Comparison of ENCODE assay signal across 8 mouse cellular contexts in genomic region chr12:8313773-8314172, GRCm38 (mm10). TPM values are rescaled to one million over a fixed set of nuclear protein-coding genes. Genes with fewer than 3 reads are reported as not detected.
DNase-seq lines count a peak whose midpoint lies in the region; ATAC-seq and TF ChIP-seq lines count a peak whose summit lies in the region.

No protein-coding gene starts in this region.

- no peak for TF ChIP-seq CTCF in MEL (IDR thresholded peaks at IDR 0.05 in 2 of 3, conservative IDR thresholded peaks at IDR 0.05 in 1 of 3; ENCODE audit: control insufficient read depth in 1 of 3, insufficient read depth in 1 of 3, low read depth in 2 of 3, low read length in 3 of 3, poor library complexity in 1 of 3, severe bottlenecking in 1 of 3)

- peaks cover 2% of the 10 kb centered on the region for H3K79me2 ChIP-seq in MEL (ENCODE audit: control insufficient read depth, insufficient read depth, low read length, poor library complexity)

- 0 out of 4 replicates have a peak, but pooled peaks of 1 of the 2 experiments have one; percentile 13 for TF ChIP-seq POLR2A in MEL (IDR thresholded peaks at IDR 0.05; ENCODE audit: control insufficient read depth in 1 of 2, insufficient read depth in 1 of 2, low read depth in 1 of 2, low read length in 2 of 2, poor library complexity in 1 of 2)

- no peaks in the 10 kb centered on the region for H3K9me3 ChIP-seq in heart, embryonic 14.5 days (ENCODE audit: control insufficient read depth, low read length)
- H3K9me3 ChIP-seq in MEL (replicated peaks; ENCODE audit: insufficient read depth, low read length) = no peaks in the 10 kb centered on the region

- peak overlapping the region; percentile 87 for H3K9ac ChIP-seq in heart, embryonic 14.5 days (ENCODE audit: low read length)
- H3K9ac ChIP-seq in MEL (ENCODE audit: control insufficient read depth, low read depth, low read length, poor library complexity, severe bottlenecking) = peak overlapping the region; percentile 78

- peaks cover 16% of the 10 kb centered on the region for H3K36me3 ChIP-seq in heart, embryonic 14.5 days (ENCODE audit: control insufficient read depth, insufficient read depth, low read length)
- peaks cover 0 to 6% of the 10 kb centered on the region in 2 experiments; a peak in 2 of 4 replicates for H3K36me3 ChIP-seq in MEL (ENCODE audit: control insufficient read depth in 1 of 2, insufficient read depth in 2 of 2, low read length in 2 of 2)

- no peak for TF ChIP-seq EP300 in MEL (IDR thresholded peaks at IDR 0.05; ENCODE audit: low read depth in 1 of 2, low read length in 2 of 2)

- peak overlapping the region; percentile 95 for H3K4me2 ChIP-seq in heart, embryonic 14.5 days (ENCODE audit: low read length)

- no peak overlapping the region for H3K27ac ChIP-seq in heart, embryonic 14.5 days (replicated peaks in 1 of 2; ENCODE audit: control insufficient read depth in 1 of 2, insufficient read depth in 1 of 2, low read depth in 2 of 2, low read length in 2 of 2)
- H3K27ac ChIP-seq in MEL (ENCODE audit: control insufficient read depth, low read depth, low read length) = peak overlapping the region; percentile 11

- no peak for DNase-seq in heart, adult 8-10 months (ENCODE audit: low spot score)
- no peak for DNase-seq in MEL (ENCODE audit: low read depth, low spot score)
- DNase-seq in thymus, postnatal 4 days = no peak
- no peak for DNase-seq in layer of hippocampus, adult 18-20 months (ENCODE audit: low spot score in 2 of 2)
- DNase-seq in gastrocnemius, adult 8-10 months (ENCODE audit: low spot score in 2 of 2) = no peak

- H3K27me3 ChIP-seq in heart, embryonic 14.5 days (ENCODE audit: control insufficient read depth, insufficient read depth, low read length) = peaks cover 26% of the 10 kb centered on the region
- no peaks in the 10 kb centered on the region for H3K27me3 ChIP-seq in MEL (ENCODE audit: control insufficient read depth in 1 of 2, insufficient read depth in 2 of 2, low read length in 2 of 2)

- ATAC-seq in heart, embryonic 14.5 days (ENCODE audit: insufficient number of reproducible peaks, insufficient read depth, low FRiP score, low read depth) = no peak
- ATAC-seq in hematopoietic stem cell, adult 5-6 weeks (replicated peaks in 1 of 2; ENCODE audit: insufficient read depth in 1 of 2, low FRiP score in 2 of 2, low TSS enrichment in 1 of 2, low read depth in 1 of 2, poor library complexity in 2 of 2, severe bottlenecking in 2 of 2) = peak; percentile 26 to 40; a peak in 3 of 4 replicates
- peak; percentile 50 for ATAC-seq in megakaryocyte progenitor cell, adult 5-6 weeks (replicated peaks; ENCODE audit: poor library complexity)

- no peak for TF ChIP-seq RAD21 in MEL (IDR thresholded peaks at IDR 0.05; ENCODE audit: low read depth, low read length)

- H3K4me3 ChIP-seq in heart, embryonic 14.5 days (ENCODE audit: control insufficient read depth in 1 of 2, insufficient read depth in 1 of 2, low read depth in 1 of 2, low read length in 2 of 2) = peak overlapping the region; percentile 80 to 82
- peak overlapping the region; percentile 72 to 77 for H3K4me3 ChIP-seq in MEL (ENCODE audit: control insufficient read depth in 1 of 2, insufficient read depth in 1 of 2, low read depth in 2 of 2, low read length in 2 of 2)

- peaks cover 5 to 11% of the 10 kb centered on the region in 2 experiments for H3K4me1 ChIP-seq in heart, embryonic 14.5 days (ENCODE audit: control insufficient read depth in 2 of 2, insufficient read depth in 2 of 2, low read length in 2 of 2)
- peaks cover 0 to 22% of the 10 kb centered on the region in 2 experiments; a peak in 3 of 4 replicates for H3K4me1 ChIP-seq in MEL (ENCODE audit: control insufficient read depth in 1 of 2, insufficient read depth in 2 of 2, low read length in 2 of 2)

- WGBS in heart, embryonic 14.5 days = 23% methylated on average over 12 of the region's 12 CpGs

TF ChIP-seq in MEL, 35 proteins besides CTCF, POLR2A, EP300 and RAD21:
- TF ChIP-seq MXI1 (IDR thresholded peaks at IDR 0.05; ENCODE audit: low read depth, low read length) (no peak), CHD1 (IDR thresholded peaks at IDR 0.05; ENCODE audit: low read depth, low read length) (no peak), ETS1 (IDR thresholded peaks at IDR 0.05; ENCODE audit: low read depth, low read length) (no peak), E2F4 (IDR thresholded peaks at IDR 0.05; ENCODE audit: borderline replicate concordance, low read depth, low read length) (no peak), MAZ (IDR thresholded peaks at IDR 0.05; ENCODE audit: low read depth, low read length) (no peak), MAX (IDR thresholded peaks at IDR 0.05; ENCODE audit: low read length) (no peak; the same call in 1 of the 2 replicates), KAT2A (conservative IDR thresholded peaks at IDR 0.05; ENCODE audit: low read depth, low read length) (no peak), USF1 (IDR thresholded peaks at IDR 0.05; ENCODE audit: low read depth, low read length) (no peak), GATA1 (IDR thresholded peaks at IDR 0.05; ENCODE audit: low read depth, low read length) (no peak), CHD2 (IDR thresholded peaks at IDR 0.05; ENCODE audit: low read length) (no peak), GABPA (IDR thresholded peaks at IDR 0.05; ENCODE audit: low read depth, low read length) (no peak), MEF2A (IDR thresholded peaks at IDR 0.05; ENCODE audit: extremely low read depth, insufficient replicate concordance, low read depth, low read length, poor library complexity, severe bottlenecking) (no peak), ELF1 (IDR thresholded peaks at IDR 0.05; ENCODE audit: low read depth, low read length) (no peak), RCOR1 (IDR thresholded peaks at IDR 0.05; ENCODE audit: low read depth, low read length) (no peak), ZKSCAN1 (IDR thresholded peaks at IDR 0.05; ENCODE audit: low read depth, low read length) (no peak)

RNA-seq across cellular contexts. Expression of gene Hs1bp3, which starts 0.5 kb away (rescaled TPM):
- polyA plus RNA-seq in heart, embryonic 14.5 days (2014; fragmentation: Nextera tagmentation; extraction: Ambion mirVana) = 10.5 and 11.1 TPM in 2 replicates
- 10 to 100 TPM; 13.9 to 20.3 (median 17.1) TPM for total RNA-seq in heart, adult 8-10 months (2022)
- total RNA-seq in MEL (2012; rRNA removed) = 4.7 and 5.4 TPM in 2 replicates
- 10 to 100 TPM in 1 of 2 experiments, not detected in 1; 17.4 TPM for polyA plus RNA-seq in MEL (2012; ENCODE audit: insufficient read depth in 1 of 2, insufficient read length in 2 of 2, low read depth in 1 of 2, low replicate concordance in 2 of 2, missing spikeins in 1 of 2)
- total RNA-seq in hematopoietic stem cell, adult 5-6 weeks (2017) = 7.7 and 10.5 TPM in 2 replicates
- total RNA-seq in megakaryocyte progenitor cell, adult 5-6 weeks (2015) = 5.6 and 8.3 TPM in 2 replicates
- 4.4 and 7.4 TPM in 2 replicates for total RNA-seq in megakaryocyte progenitor cell, adult 5-6 weeks (2017)
- 10 to 100 TPM; 18.2 to 18.3 TPM for total RNA-seq in layer of hippocampus, adult 18-20 months (2021)
- 1 to 10 TPM; 4.3 to 8.4 (median 5.4) TPM for total RNA-seq in gastrocnemius, adult 8-10 months (2022)

RNA-seq across cellular contexts. Expression of gene Gdf7, which starts 12.0 kb away (rescaled TPM):
- not detected in 2 replicates for polyA plus RNA-seq in heart, embryonic 14.5 days (2014; fragmentation: Nextera tagmentation; extraction: Ambion mirVana)
- under 1 TPM; 0.37 to 0.78 (median 0.38) TPM for total RNA-seq in heart, adult 8-10 months (2022)
- total RNA-seq in MEL (2012; rRNA removed) = not detected in 2 replicates
- polyA plus RNA-seq in MEL (2012; ENCODE audit: insufficient read depth in 1 of 2, insufficient read length in 2 of 2, low read depth in 1 of 2, low replicate concordance in 2 of 2, missing spikeins in 1 of 2) = not detected
- total RNA-seq in hematopoietic stem cell, adult 5-6 weeks (2017) = not detected in 2 replicates
- not detected in 2 replicates for total RNA-seq in megakaryocyte progenitor cell, adult 5-6 weeks (2015)
- total RNA-seq in megakaryocyte progenitor cell, adult 5-6 weeks (2017) = not detected in 2 replicates
- total RNA-seq in layer of hippocampus, adult 18-20 months (2021) = under 1 TPM; 0.30 to 0.59 TPM
- not detected for total RNA-seq in gastrocnemius, adult 8-10 months (2022)
